Mouse (Mus musculus) testis, adult 2 months (tissue): Measurements from ENCODE around the gene Gm20662.

Experiments used
- CTCF ChIP-seq: fragments of 200-500 bp; IDR thresholded peaks from 2 replicates; pipeline ENCODE4 v1.5.1; 2012; ENCODE audit warnings: low read depth, mild to moderate bottlenecking, inconsistent platforms, low read length, moderate library complexity; ENCODE audit not compliant: control insufficient read depth, insufficient read depth, insufficient replicate concordance
- POLR2A ChIP-seq: fragments of 200-500 bp; IDR thresholded peaks from 2 replicates; pipeline ENCODE4 v1.6.1; 2012; ENCODE audit warnings: low read depth, mild to moderate bottlenecking, inconsistent platforms, low read length, moderate library complexity; ENCODE audit not compliant: control insufficient read depth

GRCm38 (mm10) chr9:108090611-108091120 is 94.5 kb downstream of the Gm20662 start:
- no peak for TF ChIP-seq CTCF
- TF ChIP-seq POLR2A: no peak
